Mouse (Mus musculus): ENCODE data around the gene Cntnap2.
"Not testable (repeated sequence)": the region's sequence is repeated elsewhere in the genome, so short reads cannot be mapped to it uniquely, and the experiment has no call there.

Gene Cntnap2

GRCm38 (mm10) chr6:47267236-47267635, 2208.1 kb downstream of the Cntnap2 start:
- no peak for DNase-seq

GRCm38 (mm10) chr6:47269455-47269854, 2210.3 kb downstream of the Cntnap2 start:
- no peak for DNase-seq

GRCm38 (mm10) chr6:47271576-47271975, 2212.4 kb downstream of the Cntnap2 start:
- DNase-seq, result no peak

- no peak for DNase-seq
Observed at GRCm38 (mm10) chr6:47272606-47273575, 2213.7 kb downstream of the Cntnap2 start.

- DNase-seq, result no peak
Observed at GRCm38 (mm10) chr6:47275065-47275464, 2215.9 kb downstream of the Cntnap2 start.

- DNase-seq, result no peak
Observed at GRCm38 (mm10) chr6:47279183-47279582, 2220.0 kb downstream of the Cntnap2 start.

- DNase-seq, result no peak
Observed at GRCm38 (mm10) chr6:47281584-47281983, 2222.4 kb downstream of the Cntnap2 start.

- DNase-seq, result no peak
Observed at GRCm38 (mm10) chr6:47284794-47285193, 2225.6 kb downstream of the Cntnap2 start.

GRCm38 (mm10) chr6:47285742-47286141, 2226.6 kb downstream of the Cntnap2 start:
- DNase-seq, result no peak

- not testable (repeated sequence) for DNase-seq
Observed at GRCm38 (mm10) chr6:47286247-47286967, 2227.2 kb downstream of the Cntnap2 start.

- no peak for DNase-seq
Observed at GRCm38 (mm10) chr6:47287722-47288121, 2228.6 kb downstream of the Cntnap2 start.

GRCm38 (mm10) chr6:47291973-47292372, 2232.8 kb downstream of the Cntnap2 start:
- no peak for DNase-seq

GRCm38 (mm10) chr6:47292437-47292836, 2233.3 kb downstream of the Cntnap2 start:
- DNase-seq, result no peak

GRCm38 (mm10) chr6:47294433-47294832, 2235.3 kb downstream of the Cntnap2 start:
- DNase-seq, result no peak

GRCm38 (mm10) chr6:47304848-47305490, 2245.8 kb downstream of the Cntnap2 start:
- DNase-seq, result no peak

GRCm38 (mm10) chr6:47306065-47306798, 2247.1 kb downstream of the Cntnap2 start:
- DNase-seq, result no peak

- no peak for DNase-seq
Observed at GRCm38 (mm10) chr6:47306954-47307353, 2247.8 kb downstream of the Cntnap2 start.

- no peak for DNase-seq
Observed at GRCm38 (mm10) chr6:47314507-47315334, 2255.6 kb downstream of the Cntnap2 start.

- no peak for DNase-seq
Observed at GRCm38 (mm10) chr6:47315454-47315853, 2256.3 kb downstream of the Cntnap2 start.

GRCm38 (mm10) chr6:47317253-47317652, 2258.1 kb downstream of the Cntnap2 start:
- DNase-seq, result no peak

GRCm38 (mm10) chr6:47318705-47319104, 2259.5 kb downstream of the Cntnap2 start:
- DNase-seq, result no peak
